Mouse (Mus musculus) lung, postnatal 25 days (tissue): ENCODE results near the gene Krt83.
A peak's percentile ranks its signal among the peaks of the same experiment; 100 is the strongest.
"Not testable (repeated sequence)": the region's sequence is repeated elsewhere in the genome, so short reads cannot be mapped to it uniquely, and the experiment has no call there.

ENCODE experiments used
- DNase-seq: peaks from one replicate; pipeline ENCODE4 v3.0.0; 2022; ENCODE audit warnings: low spot score

Krt83 gene

DNA sequence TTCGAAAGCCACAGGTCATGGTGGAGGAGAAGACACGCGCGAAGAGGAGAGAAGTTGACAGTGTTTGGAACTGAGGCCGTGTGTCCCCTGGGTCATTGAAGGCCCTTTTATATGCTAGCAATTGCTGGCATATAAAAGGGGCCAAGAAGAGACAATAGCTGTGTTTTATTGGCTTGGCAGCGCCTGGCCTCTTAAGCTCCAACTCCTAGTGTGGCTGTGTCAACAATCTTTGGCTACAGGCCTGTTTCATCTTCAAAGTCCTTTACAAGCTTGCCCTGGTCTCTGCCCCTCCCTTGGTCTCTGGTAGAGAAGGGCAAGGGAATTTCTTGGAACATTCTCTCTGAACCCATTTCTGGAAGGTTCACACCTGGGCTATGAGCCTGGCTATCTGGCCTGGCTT is at the start of gene Krt83:
Gene Krt83 (minus strand): TSS at position 82 of the 400 bp plus-strand sequence.
- peak; percentile 13 for DNase-seq

- DNase-seq, result no peak
Observed at GRCm38 (mm10) chr15:101538580-101538900, 47.2 kb upstream of the Krt83 start.

DNA sequence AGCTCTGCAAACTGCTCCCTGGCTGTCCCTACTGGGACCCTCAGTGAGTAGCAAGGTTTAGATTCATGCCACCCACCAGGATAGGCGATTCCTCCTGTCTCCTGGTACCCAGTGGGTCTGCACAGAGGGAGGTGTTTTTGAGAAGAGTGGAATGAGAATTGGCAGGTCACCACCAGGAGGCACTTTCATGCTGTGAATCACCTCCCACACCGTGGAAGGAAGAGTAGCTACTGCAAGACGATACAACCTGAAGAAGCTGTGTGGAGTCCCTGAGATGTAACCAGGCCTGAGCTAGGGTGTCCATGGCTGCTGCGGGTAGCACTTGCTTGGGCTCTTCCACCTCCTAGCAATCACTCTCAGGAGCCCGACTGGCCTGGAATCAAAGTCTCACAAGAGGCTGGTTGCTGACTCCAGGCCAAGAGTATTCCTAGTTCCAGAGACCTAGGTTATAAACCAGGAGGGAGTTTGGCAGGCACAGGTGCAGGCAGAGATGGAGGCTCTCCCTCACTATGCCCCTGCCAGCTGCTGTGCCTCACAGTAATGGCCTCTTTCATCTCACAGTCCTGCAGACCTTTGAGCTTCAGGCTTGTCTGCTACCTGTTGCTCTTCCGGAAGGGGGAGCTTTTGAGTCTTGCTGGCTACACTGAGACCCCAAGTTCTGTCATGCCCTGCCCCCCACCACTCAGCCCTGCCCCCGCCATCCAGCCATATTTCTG is 46.7 kb upstream of the Krt83 start:
- DNase-seq, result no peak

- DNase-seq, result no peak
Observed at GRCm38 (mm10) chr15:101536054-101536850, 44.9 kb upstream of the Krt83 start.

- DNase-seq, result no peak
Observed at GRCm38 (mm10) chr15:101532720-101533119, 41.4 kb upstream of the Krt83 start, which contains the start of gene Krt84. Gene Krt84 (minus strand): TSS chr15:101532820.

DNA sequence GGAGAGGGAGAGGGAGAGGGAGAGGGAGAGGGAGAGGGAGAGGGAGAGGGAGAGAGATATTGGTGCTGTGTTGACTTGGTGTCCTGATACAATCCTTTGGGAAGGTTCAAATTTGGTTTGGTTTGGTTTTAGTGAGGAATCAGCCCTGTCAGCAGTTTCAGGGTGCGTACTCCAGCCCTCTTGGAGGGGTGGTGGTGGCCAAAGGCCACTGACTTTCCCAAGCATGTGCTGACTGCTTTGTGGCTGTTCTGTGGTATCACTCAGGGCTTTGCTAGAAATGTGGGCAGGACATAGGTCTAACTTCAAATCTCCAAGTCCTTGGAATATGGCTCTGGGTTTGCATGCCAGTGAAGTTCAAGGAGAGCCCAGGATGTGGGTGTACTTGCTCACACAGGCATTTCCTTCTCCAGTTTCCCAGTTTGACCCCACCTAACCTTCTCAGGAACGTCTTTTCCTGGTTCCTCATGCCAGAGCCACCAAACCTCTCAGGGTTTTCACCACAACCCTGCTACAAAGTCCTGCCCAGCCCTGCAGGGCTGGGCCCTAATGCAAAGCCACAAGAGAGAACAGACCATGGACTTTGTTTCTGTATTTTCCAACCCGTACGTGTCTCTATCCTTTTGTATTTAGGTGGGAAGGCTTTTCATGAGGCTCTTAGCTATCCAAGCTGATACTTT is 31.4 kb upstream of the Krt83 start:
- DNase-seq, result no peak

DNA sequence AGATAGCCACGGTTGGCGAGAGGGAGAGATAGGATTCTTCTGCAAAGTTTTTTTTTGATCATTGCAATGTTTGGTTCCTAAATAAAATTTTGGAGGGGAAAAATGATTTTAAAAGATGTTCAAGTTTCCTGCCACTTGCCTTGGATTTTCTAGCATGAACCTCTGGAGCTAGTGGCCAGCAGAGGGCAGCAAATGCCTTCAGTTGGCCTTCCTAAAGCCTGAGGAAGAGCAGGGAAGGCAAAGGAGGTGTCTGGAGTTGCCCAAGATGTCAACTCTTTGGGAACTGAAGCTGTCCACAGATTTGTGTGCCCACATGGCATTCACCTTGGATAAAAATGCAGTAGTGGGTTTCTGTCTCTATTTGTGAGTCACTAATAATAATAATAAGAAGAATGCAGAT is 28.5 kb upstream of the Krt83 start:
- peak; percentile 61 for DNase-seq

GRCm38 (mm10) chr15:101517161-101517560 is 25.8 kb upstream of the Krt83 start, which contains the start of gene Gm49425:
Gene Gm49425 (minus strand): TSS chr15:101517261.
- not testable (repeated sequence) for DNase-seq

- DNase-seq, result peak; percentile 8
Observed at GRCm38 (mm10) chr15:101508247-101508646, 16.9 kb upstream of the Krt83 start.

- no peak for DNase-seq
Observed at GRCm38 (mm10) chr15:101506896-101507758, 15.8 kb upstream of the Krt83 start.

DNA sequence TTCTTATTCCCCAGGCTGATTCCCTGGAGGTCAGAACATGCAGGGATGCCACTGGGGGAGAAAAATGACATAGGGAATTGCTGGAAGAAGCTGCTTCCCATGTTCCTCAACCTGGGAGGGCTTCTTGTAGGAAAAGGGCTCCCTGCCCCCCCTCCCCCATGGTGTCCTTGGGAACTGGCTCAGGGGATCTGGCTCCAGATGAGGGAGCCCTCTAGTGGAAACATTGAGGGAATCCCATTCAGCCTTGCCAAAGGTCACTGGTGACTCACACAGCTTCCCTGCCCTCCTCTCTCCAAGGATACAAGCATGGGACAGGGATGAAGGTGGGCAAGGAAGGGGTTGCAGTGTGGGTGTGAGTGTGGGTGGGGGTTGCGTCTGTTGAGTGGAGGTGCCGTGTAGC is 5.9 kb upstream of the Krt83 start:
- peak; percentile 41 for DNase-seq

- DNase-seq, result no peak
Observed at GRCm38 (mm10) chr15:101495266-101495665, 4.0 kb upstream of the Krt83 start.

GRCm38 (mm10) chr15:101494203-101494602 is 2.9 kb upstream of the Krt83 start:
- DNase-seq, result no peak

- DNase-seq, result no peak
Observed at GRCm38 (mm10) chr15:101493713-101494112, 2.4 kb upstream of the Krt83 start.

GRCm38 (mm10) chr15:101492718-101493117 is 1.4 kb upstream of the Krt83 start:
- no peak for DNase-seq

DNA sequence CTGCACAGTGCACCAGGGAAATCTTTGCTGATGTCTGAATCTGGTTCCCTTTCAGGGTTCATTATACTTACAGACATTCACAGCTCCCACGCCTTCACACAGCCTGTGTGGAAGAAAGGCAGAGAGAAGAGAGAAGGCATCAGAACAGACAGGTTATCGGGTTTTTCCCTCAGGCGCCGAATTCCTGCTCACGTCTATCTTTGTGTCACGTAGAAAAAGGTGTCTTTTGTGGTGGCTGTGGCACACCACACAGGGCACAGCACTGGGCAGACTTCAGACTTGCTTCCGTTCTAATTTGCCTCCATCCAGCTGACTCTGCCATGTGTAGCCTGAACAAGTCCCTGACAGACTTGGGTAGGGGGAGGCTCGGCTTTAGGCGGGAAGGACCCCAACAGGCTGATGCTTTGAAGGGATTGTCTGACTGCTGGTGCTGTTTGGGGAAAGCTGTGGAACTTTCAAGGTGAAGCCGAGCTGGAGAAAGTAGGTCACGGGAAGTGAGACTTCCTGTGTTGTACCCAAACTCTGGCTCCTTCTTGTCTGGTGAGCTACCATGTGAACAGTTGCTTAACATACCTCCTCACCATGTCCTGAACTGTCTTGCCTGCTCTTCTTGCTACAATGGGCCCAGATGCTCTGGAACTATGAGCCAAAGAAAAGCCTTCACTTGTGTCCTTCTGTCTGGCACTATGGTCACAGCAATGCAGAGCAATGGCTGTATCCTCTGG is 5.2 kb downstream of the Krt83 start:
- no peak for DNase-seq

GRCm38 (mm10) chr15:101484939-101485338 is 6.4 kb downstream of the Krt83 start:
- no peak for DNase-seq

GRCm38 (mm10) chr15:101483646-101484045 is 7.7 kb downstream of the Krt83 start:
- DNase-seq, result no peak

- no peak for DNase-seq
Observed at GRCm38 (mm10) chr15:101482056-101482455, 9.3 kb downstream of the Krt83 start.

- DNase-seq, result no peak
Observed at GRCm38 (mm10) chr15:101479666-101480060, 11.6 kb downstream of the Krt83 start.

DNA sequence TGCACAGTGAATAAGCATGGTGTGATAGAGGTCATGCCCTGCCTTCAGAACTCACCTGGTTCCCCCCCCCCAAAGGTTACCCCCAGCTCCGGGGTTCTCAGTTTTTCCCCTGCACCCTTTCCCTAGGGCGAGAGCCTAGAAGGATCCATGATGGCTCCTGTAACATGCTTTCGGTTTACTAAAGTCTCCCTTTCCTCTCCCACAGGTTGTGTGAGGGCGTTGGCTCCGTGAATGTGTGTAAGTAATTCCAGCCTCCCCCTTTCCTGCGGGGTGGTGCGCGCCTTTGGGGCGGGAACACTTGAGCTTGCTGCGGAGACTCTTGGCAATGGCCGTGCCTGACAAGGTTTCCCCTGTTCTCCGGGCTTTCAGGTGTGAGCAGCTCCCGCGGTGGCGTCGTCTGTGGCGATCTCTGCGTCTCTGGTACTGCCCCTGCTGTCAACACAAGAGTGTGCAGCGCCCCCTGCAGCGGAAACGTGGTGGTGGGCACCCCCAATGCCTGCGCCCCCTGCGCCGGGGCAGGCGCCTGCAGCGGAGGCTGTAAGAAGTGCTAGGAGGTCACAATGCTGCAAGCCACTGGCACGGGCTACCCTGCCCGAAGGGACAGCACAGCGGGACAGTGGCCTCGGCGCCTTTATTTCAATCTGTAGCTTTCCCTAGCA is 12.2 kb downstream of the Krt83 start:
- DNase-seq, result peak; percentile 45
